Mouse (Mus musculus): ENCODE data around the gene Tbrg1. TPM values are rescaled to one million over a fixed set of nuclear protein-coding genes. Genes with fewer than 3 reads are reported as not detected.

The Tbrg1 gene
- polyA plus RNA-seq (2012; rRNA removed): 15.7 and 23.1 TPM in 2 replicates
- 47.0 and 54.5 TPM in 2 replicates for polyA plus RNA-seq (2014; fragmentation: Nextera tagmentation; extraction: Ambion mirVana)

- ATAC-seq (ENCODE audit: insufficient read depth) (peak; percentile 89), DNase-seq (ENCODE audit: low read depth in 3 of 3, low spot score in 3 of 3) (peak; percentile 72 to 80 (median 74))
- no peaks in the 10 kb centered on the region for H3K9me3 ChIP-seq (ENCODE audit: control insufficient read depth, low read length)
- under 1% methylated on average over 36 of the region's 36 CpGs for WGBS (ENCODE audit: insufficient replicate concordance)
- no peak for TF ChIP-seq CTCF (IDR thresholded peaks at IDR 0.05; ENCODE audit: low read depth)
- TF ChIP-seq EP300 (IDR thresholded peaks at IDR 0.05; ENCODE audit: low read depth): peak; percentile 63
- H3K9ac ChIP-seq (replicated peaks): peak within 1 kb of the TSS; percentile 87
- peak within 1 kb of the TSS; percentile 38 for H3K27ac ChIP-seq
- H3K36me3 ChIP-seq (replicated peaks; ENCODE audit: control insufficient read depth, insufficient read depth, low read depth): peaks cover 19% of the 10 kb centered on the region
- no peaks in the 10 kb centered on the region; the same call in 1 of the 2 replicates for H3K27me3 ChIP-seq (ENCODE audit: control insufficient read depth, insufficient read depth, low read length)
- H3K4me3 ChIP-seq (ENCODE audit: insufficient read depth in 1 of 2, low read depth in 2 of 2, low read length in 2 of 2): peak within 1 kb of the TSS; percentile 81 to 86
- H3K4me1 ChIP-seq (replicated peaks; ENCODE audit: control insufficient read depth in 2 of 2, insufficient read depth in 2 of 2, low read length in 1 of 2): peaks cover 3 to 11% of the 10 kb centered on the region in 2 experiments; a peak in 3 of 4 replicates
- peak within 1 kb of the TSS; percentile 83 for H3K4me2 ChIP-seq (ENCODE audit: low read depth)
Measured at GRCm38 (mm10) chr9:37656931-37657481, at the start of gene Tbrg1. Tbrg1 (minus strand) TSS chr9:37657312.

GRCm38 (mm10) chr9:37689970-37690686, 33.0 kb upstream of the Tbrg1 start:
- Histone ChIP-seq H3K27ac (no peak overlapping the region), H3K27me3 (ENCODE audit: control insufficient read depth, insufficient read depth, low read length) (no peaks in the 10 kb centered on the region), H3K9ac (replicated peaks) (no peak overlapping the region), H3K4me1 (replicated peaks; ENCODE audit: control insufficient read depth in 2 of 2, insufficient read depth in 2 of 2, low read length in 1 of 2) (no peaks in the 10 kb centered on the region), H3K4me3 (ENCODE audit: insufficient read depth in 1 of 2, low read depth in 2 of 2, low read length in 2 of 2) (no peak overlapping the region), H3K36me3 (replicated peaks; ENCODE audit: control insufficient read depth, insufficient read depth, low read depth) (no peaks in the 10 kb centered on the region), H3K9me3 (ENCODE audit: control insufficient read depth, low read length) (no peaks in the 10 kb centered on the region), H3K4me2 (ENCODE audit: low read depth) (no peak overlapping the region)
- TF ChIP-seq EP300 (IDR thresholded peaks at IDR 0.05; ENCODE audit: low read depth) (no peak), CTCF (IDR thresholded peaks at IDR 0.05; ENCODE audit: low read depth) (peak; percentile 60)
- no peak for ATAC-seq (ENCODE audit: insufficient read depth)
- WGBS (ENCODE audit: insufficient replicate concordance): 46% methylated on average over 5 of the region's 5 CpGs
- no peak for DNase-seq (ENCODE audit: low read depth in 3 of 3, low spot score in 3 of 3)

GRCm38 (mm10) chr9:37687941-37688303, 30.8 kb upstream of the Tbrg1 start:
- WGBS (ENCODE audit: insufficient replicate concordance): 24% methylated on average over 3 of the region's 3 CpGs
- TF ChIP-seq EP300 (IDR thresholded peaks at IDR 0.05; ENCODE audit: low read depth) (no peak), CTCF (IDR thresholded peaks at IDR 0.05; ENCODE audit: low read depth) (0 out of 2 replicates have a peak, but pooled peaks have one; percentile 5)
- Histone ChIP-seq H3K4me2 (ENCODE audit: low read depth) (no peak overlapping the region), H3K9ac (replicated peaks) (no peak overlapping the region), H3K4me1 (replicated peaks; ENCODE audit: control insufficient read depth in 2 of 2, insufficient read depth in 2 of 2, low read length in 1 of 2) (no peaks in the 10 kb centered on the region), H3K4me3 (ENCODE audit: insufficient read depth in 1 of 2, low read depth in 2 of 2, low read length in 2 of 2) (no peak overlapping the region), H3K36me3 (replicated peaks; ENCODE audit: control insufficient read depth, insufficient read depth, low read depth) (no peaks in the 10 kb centered on the region), H3K27me3 (ENCODE audit: control insufficient read depth, insufficient read depth, low read length) (no peaks in the 10 kb centered on the region), H3K9me3 (ENCODE audit: control insufficient read depth, low read length) (no peaks in the 10 kb centered on the region), H3K27ac (no peak overlapping the region)
- DNase-seq (ENCODE audit: low read depth in 3 of 3, low spot score in 3 of 3) (no peak), ATAC-seq (ENCODE audit: insufficient read depth) (no peak)

- no peak overlapping the region for H3K4me3 ChIP-seq (ENCODE audit: insufficient read depth in 1 of 2, low read depth in 2 of 2, low read length in 2 of 2)
- no peak for ATAC-seq (ENCODE audit: insufficient read depth)
- 60% methylated on average over 3 of the region's 3 CpGs for WGBS (ENCODE audit: insufficient replicate concordance)
- no peak for TF ChIP-seq EP300 (IDR thresholded peaks at IDR 0.05; ENCODE audit: low read depth)
- TF ChIP-seq CTCF (IDR thresholded peaks at IDR 0.05; ENCODE audit: low read depth): no peak
- H3K4me2 ChIP-seq (ENCODE audit: low read depth): no peak overlapping the region
- H3K4me1 ChIP-seq (replicated peaks; ENCODE audit: control insufficient read depth in 2 of 2, insufficient read depth in 2 of 2, low read length in 1 of 2): no peaks in the 10 kb centered on the region
- H3K36me3 ChIP-seq (replicated peaks; ENCODE audit: control insufficient read depth, insufficient read depth, low read depth): no peaks in the 10 kb centered on the region
- H3K9me3 ChIP-seq (ENCODE audit: control insufficient read depth, low read length): no peaks in the 10 kb centered on the region
- H3K27me3 ChIP-seq (ENCODE audit: control insufficient read depth, insufficient read depth, low read length): no peaks in the 10 kb centered on the region
- no peak overlapping the region for H3K9ac ChIP-seq (replicated peaks)
- H3K27ac ChIP-seq: no peak overlapping the region
- no peak for DNase-seq (ENCODE audit: low read depth in 3 of 3, low spot score in 3 of 3)
Measured at GRCm38 (mm10) chr9:37687288-37687940, 30.3 kb upstream of the Tbrg1 start.

GRCm38 (mm10) chr9:37681123-37681522, 24.0 kb upstream of the Tbrg1 start:
- H3K4me2 ChIP-seq (ENCODE audit: low read depth): no peak overlapping the region
- WGBS (ENCODE audit: insufficient replicate concordance): 59% methylated on average over 1 of the region's 1 CpGs
- no peaks in the 10 kb centered on the region for H3K27me3 ChIP-seq (ENCODE audit: control insufficient read depth, insufficient read depth, low read length)
- no peak overlapping the region for H3K4me3 ChIP-seq (ENCODE audit: insufficient read depth in 1 of 2, low read depth in 2 of 2, low read length in 2 of 2)
- H3K27ac ChIP-seq: no peak overlapping the region
- H3K4me1 ChIP-seq (replicated peaks; ENCODE audit: control insufficient read depth in 2 of 2, insufficient read depth in 2 of 2, low read length in 1 of 2): no peaks in the 10 kb centered on the region
- DNase-seq (ENCODE audit: low read depth in 3 of 3, low spot score in 3 of 3) (no peak), ATAC-seq (ENCODE audit: insufficient read depth) (no peak)
- no peak overlapping the region for H3K9ac ChIP-seq (replicated peaks)
- H3K9me3 ChIP-seq (ENCODE audit: control insufficient read depth, low read length): no peaks in the 10 kb centered on the region
- TF ChIP-seq EP300 (IDR thresholded peaks at IDR 0.05; ENCODE audit: low read depth) (no peak), CTCF (IDR thresholded peaks at IDR 0.05; ENCODE audit: low read depth) (no peak)
- no peaks in the 10 kb centered on the region for H3K36me3 ChIP-seq (replicated peaks; ENCODE audit: control insufficient read depth, insufficient read depth, low read depth)
